ENCODE assay signal across 8 mouse cellular contexts in genomic region chr6:100127221-100128143, GRCm38 (mm10).
DNase-seq lines count a peak whose midpoint lies in the region; ATAC-seq and TF ChIP-seq lines count a peak whose summit lies in the region.

No protein-coding gene starts in this region.

- TF ChIP-seq POLR2A in thymus, adult 2 months (IDR thresholded peaks at IDR 0.05; ENCODE audit: control insufficient read depth, extremely low read depth, insufficient read depth, low read length, poor library complexity): no peak

- peaks cover 96% of the 10 kb centered on the region for H3K27me3 ChIP-seq in hindbrain, embryonic 10.5 days (ENCODE audit: insufficient read depth, poor library complexity, severe bottlenecking)
- H3K27me3 ChIP-seq in hindbrain, embryonic 11.5 days (ENCODE audit: control insufficient read depth, insufficient read depth, low read length): 0 out of 2 replicates have a peak, but pooled peaks cover 2% of the 10 kb centered on the region
- H3K27me3 ChIP-seq in forebrain, embryonic 13.5 days: no peaks in the 10 kb centered on the region
- H3K27me3 ChIP-seq in heart, embryonic 15.5 days: no peaks in the 10 kb centered on the region
- no peaks in the 10 kb centered on the region for H3K27me3 ChIP-seq in liver, embryonic 14.5 days (ENCODE audit: control insufficient read depth, insufficient read depth, low read length)
- no peaks in the 10 kb centered on the region; the same call in 1 of the 2 replicates for H3K27me3 ChIP-seq in thymus, adult 2 months (ENCODE audit: control insufficient read depth, insufficient read depth, low read length)

- H3K4me3 ChIP-seq in hindbrain, embryonic 10.5 days: no peak overlapping the region
- H3K4me3 ChIP-seq in hindbrain, embryonic 11.5 days (ENCODE audit: low read depth, low read length): no peak overlapping the region
- H3K4me3 ChIP-seq in forebrain, embryonic 13.5 days: no peak overlapping the region
- H3K4me3 ChIP-seq in heart, embryonic 15.5 days: no peak overlapping the region
- H3K4me3 ChIP-seq in liver, embryonic 14.5 days (ENCODE audit: insufficient read depth in 1 of 2, low read depth in 2 of 2, low read length in 2 of 2): no peak overlapping the region
- H3K4me3 ChIP-seq in thymus, adult 2 months (ENCODE audit: control insufficient read depth, insufficient read depth, low read length): no peak overlapping the region

- H3K27ac ChIP-seq in hindbrain, embryonic 10.5 days: no peak overlapping the region
- H3K27ac ChIP-seq in hindbrain, embryonic 11.5 days (ENCODE audit: low read depth, low read length): no peak overlapping the region
- H3K27ac ChIP-seq in forebrain, embryonic 13.5 days: peak overlapping the region; percentile 80
- peak overlapping the region; percentile 70 for H3K27ac ChIP-seq in heart, embryonic 15.5 days
- H3K27ac ChIP-seq in liver, embryonic 14.5 days: no peak overlapping the region
- no peak overlapping the region for H3K27ac ChIP-seq in thymus, adult 2 months (ENCODE audit: control insufficient read depth, insufficient read depth, low read length)

- DNase-seq in hindbrain, embryonic 10.5 days (ENCODE audit: low spot score): peak; percentile 25
- no peak for DNase-seq in hindbrain, embryonic 11.5 days (ENCODE audit: low spot score)
- peak; percentile 92 for DNase-seq in kidney, postnatal 14 days
- DNase-seq in liver, embryonic 14.5 days (ENCODE audit: low read depth in 3 of 3, low spot score in 3 of 3): no peak
- DNase-seq in ovary, adult 18-20 months (ENCODE audit: low spot score): peak; percentile 91
- DNase-seq in thymus, adult 2 months: no peak

- ATAC-seq in hindbrain, embryonic 11.5 days (ENCODE audit: low FRiP score): no peak
- peak; percentile 84 for ATAC-seq in forebrain, embryonic 13.5 days
- ATAC-seq in heart, embryonic 15.5 days (replicated peaks; ENCODE audit: insufficient number of reproducible peaks, insufficient read depth, low FRiP score, low read depth): peak; percentile 83
- no peak for ATAC-seq in liver, embryonic 14.5 days (ENCODE audit: insufficient read depth)

- WGBS in hindbrain, embryonic 10.5 days: 51% methylated on average over 15 of the region's 15 CpGs
- 52% methylated on average over 15 of the region's 15 CpGs for WGBS in hindbrain, embryonic 11.5 days
- 36% methylated on average over 15 of the region's 15 CpGs for WGBS in forebrain, embryonic 13.5 days
- 21% methylated on average over 15 of the region's 15 CpGs for WGBS in heart, embryonic 15.5 days
- WGBS in liver, embryonic 14.5 days (ENCODE audit: insufficient replicate concordance): 53% methylated on average over 15 of the region's 15 CpGs
- 41% methylated on average over 15 of the region's 15 CpGs for WGBS in thymus, adult 2 months

- no peak overlapping the region for H3K9ac ChIP-seq in hindbrain, embryonic 11.5 days (ENCODE audit: low read depth, low read length)
- no peak overlapping the region for H3K9ac ChIP-seq in forebrain, embryonic 13.5 days
- no peak overlapping the region for H3K9ac ChIP-seq in heart, embryonic 15.5 days
- no peak overlapping the region for H3K9ac ChIP-seq in liver, embryonic 14.5 days (replicated peaks)

- peaks cover 20% of the 10 kb centered on the region for H3K4me1 ChIP-seq in hindbrain, embryonic 10.5 days (replicated peaks)
- no peaks in the 10 kb centered on the region for H3K4me1 ChIP-seq in hindbrain, embryonic 11.5 days (replicated peaks; ENCODE audit: control insufficient read depth, insufficient read depth, low read length)
- H3K4me1 ChIP-seq in forebrain, embryonic 13.5 days: peaks cover 18% of the 10 kb centered on the region
- H3K4me1 ChIP-seq in heart, embryonic 15.5 days (replicated peaks): peaks cover 34% of the 10 kb centered on the region
- H3K4me1 ChIP-seq in liver, embryonic 14.5 days (replicated peaks; ENCODE audit: control insufficient read depth in 2 of 2, insufficient read depth in 2 of 2, low read length in 1 of 2): peaks cover 0 to 6% of the 10 kb centered on the region in 2 experiments; a peak in 1 of 4 replicates
- H3K4me1 ChIP-seq in thymus, adult 2 months (replicated peaks; ENCODE audit: control insufficient read depth, insufficient read depth, low read length): no peaks in the 10 kb centered on the region

- TF ChIP-seq CTCF in liver, embryonic 14.5 days (IDR thresholded peaks at IDR 0.05; ENCODE audit: low read depth): 0 out of 2 replicates have a peak, but pooled peaks have one; percentile 18
- TF ChIP-seq CTCF in thymus, adult 2 months (IDR thresholded peaks at IDR 0.05; ENCODE audit: borderline replicate concordance, control insufficient read depth, extremely low read depth, insufficient read depth, low read length, poor library complexity): no peak

- TF ChIP-seq EP300 in liver, embryonic 14.5 days (IDR thresholded peaks at IDR 0.05; ENCODE audit: low read depth): no peak

- 0 out of 2 replicates have a peak, but pooled peaks cover 6% of the 10 kb centered on the region for H3K9me3 ChIP-seq in hindbrain, embryonic 10.5 days
- H3K9me3 ChIP-seq in hindbrain, embryonic 11.5 days (ENCODE audit: control insufficient read depth, low read length): no peaks in the 10 kb centered on the region
- no peaks in the 10 kb centered on the region for H3K9me3 ChIP-seq in forebrain, embryonic 13.5 days (replicated peaks)
- H3K9me3 ChIP-seq in heart, embryonic 15.5 days (replicated peaks): no peaks in the 10 kb centered on the region
- H3K9me3 ChIP-seq in liver, embryonic 14.5 days (ENCODE audit: control insufficient read depth, low read length): no peaks in the 10 kb centered on the region

- H3K4me2 ChIP-seq in hindbrain, embryonic 11.5 days (replicated peaks; ENCODE audit: low read depth, low read length): no peak overlapping the region
- H3K4me2 ChIP-seq in forebrain, embryonic 13.5 days: no peak overlapping the region
- H3K4me2 ChIP-seq in heart, embryonic 15.5 days: peak overlapping the region; percentile 36
- H3K4me2 ChIP-seq in liver, embryonic 14.5 days (ENCODE audit: low read depth): no peak overlapping the region

- no peaks in the 10 kb centered on the region for H3K36me3 ChIP-seq in hindbrain, embryonic 10.5 days
- H3K36me3 ChIP-seq in hindbrain, embryonic 11.5 days (ENCODE audit: control insufficient read depth, insufficient read depth, low read length): no peaks in the 10 kb centered on the region
- H3K36me3 ChIP-seq in forebrain, embryonic 13.5 days (ENCODE audit: poor library complexity, severe bottlenecking): no peaks in the 10 kb centered on the region
- no peaks in the 10 kb centered on the region for H3K36me3 ChIP-seq in heart, embryonic 15.5 days
- H3K36me3 ChIP-seq in liver, embryonic 14.5 days (replicated peaks; ENCODE audit: control insufficient read depth, insufficient read depth, low read depth): no peaks in the 10 kb centered on the region
- no peaks in the 10 kb centered on the region for H3K36me3 ChIP-seq in thymus, adult 2 months (ENCODE audit: control insufficient read depth, insufficient read depth, low read length)

Comparison
In these comparisons a context has a peak if more than half of its experiments do, and no peak if none do; other contexts are left out.
1. DNase-seq: peak in hindbrain, embryonic 10.5 days (single experiment), kidney, postnatal 14 days (single experiment) and ovary, adult 18-20 months (single experiment); none in hindbrain, embryonic 11.5 days (single experiment), liver, embryonic 14.5 days (0 of 3) and thymus, adult 2 months (single experiment).
2. H3K27ac ChIP-seq: peak in forebrain, embryonic 13.5 days (single experiment) and heart, embryonic 15.5 days (single experiment); none in hindbrain, embryonic 10.5 days (single experiment), hindbrain, embryonic 11.5 days (single experiment), liver, embryonic 14.5 days (single experiment) and thymus, adult 2 months (single experiment).
3. ATAC-seq: peak in forebrain, embryonic 13.5 days (single experiment) and heart, embryonic 15.5 days (single experiment); none in hindbrain, embryonic 11.5 days (single experiment) and liver, embryonic 14.5 days (single experiment).